25 mouse cellular contexts compared by ENCODE assay signal in the genomic region with DNA sequence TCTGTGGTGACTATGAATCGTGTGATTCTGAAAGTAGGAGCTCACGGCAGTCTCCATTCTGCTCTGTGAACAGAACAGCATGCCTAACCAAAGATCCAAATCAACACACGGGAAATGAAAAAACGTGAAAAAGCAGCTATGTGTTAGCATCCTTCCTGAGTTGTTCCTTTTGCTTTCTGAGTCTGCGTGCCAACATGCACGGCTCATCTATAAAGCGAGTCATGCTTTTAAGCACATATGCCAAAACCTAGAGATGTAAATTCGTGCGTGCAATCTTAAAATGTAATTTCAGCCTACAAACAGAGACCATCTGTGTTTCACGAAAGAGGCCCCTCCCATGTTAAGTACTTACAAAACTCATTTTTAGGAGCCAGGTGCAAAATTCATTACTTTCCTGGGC.
A peak's percentile ranks its signal among the peaks of the same experiment; 100 is the strongest.
DNase-seq lines count a peak whose midpoint lies in the region; ATAC-seq and TF ChIP-seq lines count a peak whose summit lies in the region.
"Had no signal": no experiment of that assay in that cellular context is flagged by ENCODE, and none has a peak within 500 bp of the region (broad histone marks: within the 10 kb centered on the region; RNA-seq: fewer than 3 reads in every experiment).

No protein-coding gene starts in this region.

- 78% methylated on average over 10 of the region's 10 CpGs for WGBS in forebrain, embryonic 16.5 days
- whole genome bisulfite sequencing in forebrain, embryonic 12.5 days = 91% methylated on average over 10 of the region's 10 CpGs
- 87% methylated on average over 10 of the region's 10 CpGs for WGBS in heart, embryonic 10.5 days
- WGBS in kidney, embryonic 14.5 days = 84% methylated on average over 10 of the region's 10 CpGs
- WGBS in midbrain, embryonic 16.5 days = 93% methylated on average over 10 of the region's 10 CpGs

- no peak overlapping the region for H3K4me2 ChIP-seq in forebrain, embryonic 16.5 days (ENCODE audit: low read length)
- H3K4me2 ChIP-seq in forebrain, embryonic 12.5 days = no peak overlapping the region
- peak overlapping the region; percentile 2; the same call in 1 of the 2 replicates for H3K4me2 ChIP-seq in CH12.LX (ENCODE audit: insufficient read depth, low read depth, poor library complexity, severe bottlenecking)
- no peak overlapping the region for H3K4me2 ChIP-seq in kidney, embryonic 14.5 days (replicated peaks; ENCODE audit: low read depth, low read length)
- H3K4me2 ChIP-seq in midbrain, embryonic 16.5 days (ENCODE audit: low read length) = no peak overlapping the region
- H3K4me2 ChIP-seq: embryonic facial prominence, embryonic 13.5 days; heart, embryonic 11.5 days; hindbrain, embryonic 12.5 days; limb, embryonic 13.5 days; liver, embryonic 11.5 days; lung, embryonic 15.5 days; midbrain, embryonic 15.5 days; stomach, embryonic 15.5 days had no signal

- in situ Hi-C loops in CH12.LX (cut with MboI; ENCODE audit: low pct_ligation_motif_present, low pct_unique_long_range_greater_than_20kb, low sequenced_read_pairs) = loop anchor here (25.0 kb wide), 1 partner anchor 379 kb away; no protein-coding TSS in a partner anchor

- no peaks in the 10 kb centered on the region for H3K9me3 ChIP-seq in forebrain, embryonic 16.5 days (ENCODE audit: control insufficient read depth, low read length)
- no peaks in the 10 kb centered on the region for H3K9me3 ChIP-seq in forebrain, embryonic 12.5 days
- no peaks in the 10 kb centered on the region for H3K9me3 ChIP-seq in heart, embryonic 10.5 days
- H3K9me3 ChIP-seq in CH12.LX (replicated peaks; ENCODE audit: low read length) = no peaks in the 10 kb centered on the region
- no peaks in the 10 kb centered on the region for H3K9me3 ChIP-seq in kidney, embryonic 14.5 days (ENCODE audit: control insufficient read depth, low read length)
- H3K9me3 ChIP-seq in midbrain, embryonic 16.5 days (replicated peaks; ENCODE audit: control insufficient read depth, low read length, poor library complexity, severe bottlenecking) = no peaks in the 10 kb centered on the region
- H3K9me3 ChIP-seq: embryonic facial prominence, embryonic 13.5 days; hindbrain, embryonic 12.5 days; limb, embryonic 13.5 days; lung, embryonic 15.5 days; midbrain, embryonic 10.5 days; midbrain, embryonic 15.5 days; stomach, embryonic 15.5 days had no signal

- dilution Hi-C loops in CH12.LX (cut with MboI; ENCODE audit: extremely low pct_ligation_motif_present, extremely low pct_unique_long_range_greater_than_20kb, low sequenced_read_pairs) = no loop called here

- ATAC-seq in forebrain, embryonic 16.5 days = peak; percentile 72
- no peak for ATAC-seq in forebrain, embryonic 12.5 days (ENCODE audit: low FRiP score)
- ATAC-seq in kidney, embryonic 14.5 days (ENCODE audit: low FRiP score, low TSS enrichment) = no peak
- ATAC-seq in midbrain, embryonic 16.5 days = no peak
- ATAC-seq: intestine, embryonic 16.5 days; midbrain, embryonic 15.5 days had no signal

- TF ChIP-seq CTCF in CH12.LX (conservative IDR thresholded peaks at IDR 0.05 in 1 of 2, IDR thresholded peaks at IDR 0.05 in 1 of 2; ENCODE audit: low read depth in 2 of 2, low read length in 2 of 2) = no peak
- no peak for TF ChIP-seq CTCF in brain, embryonic 14.5 days (IDR thresholded peaks at IDR 0.05; ENCODE audit: borderline replicate concordance, extremely low read depth, insufficient read depth, insufficient read length)

- H3K4me3 ChIP-seq in forebrain, embryonic 16.5 days (replicated peaks; ENCODE audit: low read length) = no peak overlapping the region
- no peak overlapping the region for H3K4me3 ChIP-seq in forebrain, embryonic 12.5 days (replicated peaks)
- H3K4me3 ChIP-seq in heart, embryonic 10.5 days = no peak overlapping the region
- no peak overlapping the region for H3K4me3 ChIP-seq in CH12.LX (replicated peaks in 1 of 3; ENCODE audit: low read depth in 2 of 3, low read length in 2 of 3, poor library complexity in 1 of 3)
- no peak overlapping the region for H3K4me3 ChIP-seq in kidney, embryonic 14.5 days (ENCODE audit: low read length)
- no peak overlapping the region for H3K4me3 ChIP-seq in midbrain, embryonic 16.5 days (ENCODE audit: low read depth, low read length)
- H3K4me3 ChIP-seq: embryonic facial prominence, embryonic 13.5 days; hindbrain, embryonic 12.5 days; limb, embryonic 13.5 days; lung, embryonic 15.5 days; midbrain, embryonic 10.5 days; midbrain, embryonic 15.5 days; stomach, embryonic 15.5 days had no signal

- H3K27me3 ChIP-seq in forebrain, embryonic 16.5 days (replicated peaks; ENCODE audit: control insufficient read depth, insufficient read depth, low read length) = no peaks in the 10 kb centered on the region
- no peaks in the 10 kb centered on the region for H3K27me3 ChIP-seq in forebrain, embryonic 12.5 days
- H3K27me3 ChIP-seq in heart, embryonic 10.5 days (ENCODE audit: insufficient read depth, poor library complexity, severe bottlenecking) = no peaks in the 10 kb centered on the region
- H3K27me3 ChIP-seq in CH12.LX (replicated peaks) = no peaks in the 10 kb centered on the region
- no peaks in the 10 kb centered on the region for H3K27me3 ChIP-seq in kidney, embryonic 14.5 days (ENCODE audit: control insufficient read depth, insufficient read depth, low read length)
- H3K27me3 ChIP-seq in midbrain, embryonic 16.5 days (ENCODE audit: control insufficient read depth, insufficient read depth, low read depth, low read length) = no peaks in the 10 kb centered on the region
- H3K27me3 ChIP-seq: embryonic facial prominence, embryonic 13.5 days; hindbrain, embryonic 12.5 days; limb, embryonic 13.5 days; lung, embryonic 15.5 days; midbrain, embryonic 15.5 days; stomach, embryonic 15.5 days had no signal

- no peak for TF ChIP-seq POLR2A in CH12.LX (IDR thresholded peaks at IDR 0.05; ENCODE audit: low read depth, low read length)
- TF ChIP-seq POLR2A in brain, embryonic 14.5 days (IDR thresholded peaks at IDR 0.05; ENCODE audit: borderline replicate concordance, extremely low read depth, insufficient read depth, insufficient read length, poor library complexity, severe bottlenecking) = no peak

- no peak overlapping the region for H3K9ac ChIP-seq in forebrain, embryonic 16.5 days (replicated peaks; ENCODE audit: low read depth, low read length)
- H3K9ac ChIP-seq in forebrain, embryonic 12.5 days = no peak overlapping the region
- H3K9ac ChIP-seq in CH12.LX (ENCODE audit: insufficient read depth, low read depth) = no peak overlapping the region
- no peak overlapping the region for H3K9ac ChIP-seq in kidney, embryonic 14.5 days (ENCODE audit: low read depth, low read length)
- no peak overlapping the region for H3K9ac ChIP-seq in midbrain, embryonic 16.5 days (ENCODE audit: low read depth, low read length)
- H3K9ac ChIP-seq: embryonic facial prominence, embryonic 13.5 days; hindbrain, embryonic 12.5 days; limb, embryonic 13.5 days; lung, embryonic 15.5 days; midbrain, embryonic 15.5 days; stomach, embryonic 15.5 days had no signal

- no peaks in the 10 kb centered on the region for H3K79me2 ChIP-seq in CH12.LX (replicated peaks; ENCODE audit: control insufficient read depth, extremely low read depth, insufficient read depth, poor library complexity, severe bottlenecking)

- TF ChIP-seq RAD21 in CH12.LX (IDR thresholded peaks at IDR 0.05; ENCODE audit: low read depth, low read length) = no peak

- no peak overlapping the region for H3K27ac ChIP-seq in forebrain, embryonic 16.5 days (ENCODE audit: low read length)
- no peak overlapping the region for H3K27ac ChIP-seq in forebrain, embryonic 12.5 days
- no peak overlapping the region for H3K27ac ChIP-seq in heart, embryonic 10.5 days
- H3K27ac ChIP-seq in CH12.LX (ENCODE audit: insufficient read depth, low read depth) = no peak overlapping the region
- H3K27ac ChIP-seq in kidney, embryonic 14.5 days (ENCODE audit: low read depth, low read length) = no peak overlapping the region
- no peak overlapping the region for H3K27ac ChIP-seq in midbrain, embryonic 16.5 days (ENCODE audit: low read length)
- H3K27ac ChIP-seq: embryonic facial prominence, embryonic 13.5 days; hindbrain, embryonic 12.5 days; limb, embryonic 13.5 days; lung, embryonic 15.5 days; midbrain, embryonic 10.5 days; midbrain, embryonic 15.5 days; stomach, embryonic 15.5 days had no signal

- H3K36me3 ChIP-seq in forebrain, embryonic 16.5 days (ENCODE audit: control insufficient read depth, insufficient read depth) = no peaks in the 10 kb centered on the region
- H3K36me3 ChIP-seq in forebrain, embryonic 12.5 days (replicated peaks) = no peaks in the 10 kb centered on the region
- H3K36me3 ChIP-seq in heart, embryonic 10.5 days = peaks cover 2% of the 10 kb centered on the region; the same call in 1 of the 2 replicates
- H3K36me3 ChIP-seq in CH12.LX (replicated peaks in 1 of 2; ENCODE audit: control insufficient read depth in 1 of 2, insufficient read depth in 1 of 2, low read length in 1 of 2) = no peaks in the 10 kb centered on the region
- H3K36me3 ChIP-seq in kidney, embryonic 14.5 days (ENCODE audit: control insufficient read depth, insufficient read depth, low read length) = no peaks in the 10 kb centered on the region
- no peaks in the 10 kb centered on the region for H3K36me3 ChIP-seq in midbrain, embryonic 16.5 days (ENCODE audit: control insufficient read depth, insufficient read depth, low read length)
- H3K36me3 ChIP-seq: embryonic facial prominence, embryonic 13.5 days; hindbrain, embryonic 12.5 days; limb, embryonic 13.5 days; lung, embryonic 15.5 days; midbrain, embryonic 10.5 days; midbrain, embryonic 15.5 days; stomach, embryonic 15.5 days had no signal

- H3K4me1 ChIP-seq in forebrain, embryonic 16.5 days (replicated peaks; ENCODE audit: control insufficient read depth, insufficient read depth, low read length) = peaks cover 7% of the 10 kb centered on the region
- H3K4me1 ChIP-seq in forebrain, embryonic 12.5 days = peaks cover 9% of the 10 kb centered on the region; the same call in 1 of the 2 replicates
- H3K4me1 ChIP-seq in heart, embryonic 10.5 days = peaks cover 8% of the 10 kb centered on the region; the same call in 1 of the 2 replicates
- no peaks in the 10 kb centered on the region for H3K4me1 ChIP-seq in CH12.LX (ENCODE audit: control insufficient read depth in 1 of 2, insufficient read depth in 2 of 2)
- H3K4me1 ChIP-seq in kidney, embryonic 14.5 days (ENCODE audit: control insufficient read depth, insufficient read depth, low read length) = peaks cover 11% of the 10 kb centered on the region; the same call in 1 of the 2 replicates
- no peaks in the 10 kb centered on the region; the same call in 1 of the 2 replicates for H3K4me1 ChIP-seq in midbrain, embryonic 16.5 days (ENCODE audit: control insufficient read depth, insufficient read depth, low read length)
- H3K4me1 ChIP-seq: lung, embryonic 15.5 days; midbrain, embryonic 15.5 days; stomach, embryonic 15.5 days had no signal

- peak; percentile 50 for DNase-seq in heart, adult 11 months
- no peak for DNase-seq in heart, embryonic 10.5 days (ENCODE audit: low spot score)
- DNase-seq in CH12.LX (ENCODE audit: extremely low read depth) = no peak
- peak; percentile 42 for DNase-seq in brain, embryonic 14.5 days (ENCODE audit: low read depth)
- DNase-seq: adrenal gland, postnatal 25 days; cerebellum, adult 9-11 months; gastrocnemius, postnatal 14 days; heart, postnatal 36 days; kidney, adult 8-10 months; kidney, postnatal 10 days; thymus, postnatal 14 days had no signal

- TF ChIP-seq EP300 in CH12.LX (IDR thresholded peaks at IDR 0.05; ENCODE audit: low read length) = no peak

TF ChIP-seq in CH12.LX, 34 proteins besides CTCF, POLR2A, EP300 and RAD21 (continues in another document):
- no peak for TF ChIP-seq ZMIZ1 (IDR thresholded peaks at IDR 0.05; ENCODE audit: low read depth, low read length)

Comparison
In these comparisons a context has a peak if more than half of its experiments do, and no peak if none do; other contexts are left out.
1. DNase-seq: peak in heart, adult 11 months (single experiment) and brain, embryonic 14.5 days (single experiment); none in heart, embryonic 10.5 days (single experiment) and CH12.LX (single experiment).